Mouse (Mus musculus) kidney, adult 11 months (tissue): ENCODE measurements at regions not wholly inside any gene's neighbourhood (a gene's known extent, or its start where the extent isn't known, plus 50 kb on each side); places are given as distances from the start of the nearest gene placed in this dataset.
A peak's percentile ranks its signal among the peaks of the same experiment; 100 is the strongest.

Experiments
- DNase-seq: peaks from one replicate; pipeline ENCODE4 v3.0.0; 2022

DNA sequence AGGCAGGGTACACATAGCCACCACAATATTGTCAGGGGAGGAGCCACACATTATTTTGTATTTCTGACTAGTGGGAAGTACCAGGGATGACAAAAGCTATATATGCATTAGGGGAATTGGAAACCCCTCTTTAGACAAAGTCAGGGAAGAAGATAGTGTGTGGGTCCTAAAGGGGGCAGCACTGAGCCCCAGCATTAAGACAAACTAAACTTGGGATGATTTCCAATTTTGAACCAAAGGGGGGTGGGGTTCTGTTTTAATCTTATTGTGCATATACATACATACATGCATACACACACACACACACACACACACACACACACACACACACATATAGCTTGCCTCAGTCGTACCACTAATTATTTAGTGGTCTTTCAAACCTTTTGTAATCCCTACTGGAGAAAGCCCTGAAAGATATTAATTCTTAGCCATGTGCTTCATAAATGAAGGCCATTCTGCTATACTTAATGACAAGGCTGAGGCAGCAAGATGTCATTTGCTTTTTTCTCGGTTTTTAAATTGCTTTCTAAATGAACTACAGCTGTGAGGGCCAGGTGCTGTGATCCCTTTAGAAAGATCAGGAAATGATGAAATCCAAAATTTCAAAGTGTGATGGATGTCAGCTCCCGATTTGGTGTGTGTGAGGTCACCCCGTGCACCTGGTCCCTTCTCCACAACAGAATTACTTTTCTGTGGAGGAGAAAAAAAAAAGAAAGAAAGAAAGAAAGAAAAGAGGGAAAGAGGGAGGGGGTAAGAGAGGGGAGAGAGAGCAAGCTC lies 523.5 kb downstream of the Rnf144a start:
- no peak for DNase-seq

DNA sequence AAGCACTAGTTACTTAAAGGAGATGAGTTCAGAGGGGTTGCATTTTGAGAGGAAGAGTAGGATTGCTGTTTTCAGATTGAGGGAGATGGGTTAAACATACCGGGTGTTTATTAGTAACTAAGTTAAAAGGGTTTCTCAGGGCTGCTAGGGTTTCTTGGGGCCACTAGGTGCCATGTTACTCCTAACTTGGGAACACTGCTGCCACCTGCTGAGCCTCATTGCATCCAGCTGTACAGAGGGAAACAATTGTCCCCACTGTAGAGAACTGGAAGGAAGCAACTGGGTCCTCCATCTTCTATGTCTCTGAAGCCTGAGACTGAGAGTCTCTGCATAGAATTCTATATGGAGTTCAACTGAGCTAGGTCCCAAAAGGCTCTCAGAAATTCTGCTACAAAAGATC lies 524.3 kb downstream of the Rnf144a start:
- peak; percentile 3 for DNase-seq

DNA sequence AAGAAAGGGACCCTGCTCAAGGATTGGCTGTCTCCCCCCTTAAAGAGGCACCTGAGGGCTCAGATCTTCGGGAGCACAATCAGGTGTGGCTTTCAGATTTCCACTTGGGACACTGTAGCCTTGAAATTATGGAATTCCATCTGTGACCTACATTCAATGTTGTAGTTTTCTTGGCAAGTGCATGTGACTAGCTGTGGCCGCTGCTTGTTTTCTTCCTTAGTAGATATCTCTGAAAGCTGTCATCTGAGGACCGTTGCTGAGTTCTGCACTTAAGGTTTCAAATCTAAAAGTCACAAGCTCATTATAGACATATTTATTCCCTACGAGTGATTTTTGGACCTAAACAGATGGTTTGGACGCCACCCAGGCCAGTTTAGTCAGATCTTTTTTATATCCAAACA lies 531.3 kb downstream of the Rnf144a start:
- DNase-seq, result no peak

DNA sequence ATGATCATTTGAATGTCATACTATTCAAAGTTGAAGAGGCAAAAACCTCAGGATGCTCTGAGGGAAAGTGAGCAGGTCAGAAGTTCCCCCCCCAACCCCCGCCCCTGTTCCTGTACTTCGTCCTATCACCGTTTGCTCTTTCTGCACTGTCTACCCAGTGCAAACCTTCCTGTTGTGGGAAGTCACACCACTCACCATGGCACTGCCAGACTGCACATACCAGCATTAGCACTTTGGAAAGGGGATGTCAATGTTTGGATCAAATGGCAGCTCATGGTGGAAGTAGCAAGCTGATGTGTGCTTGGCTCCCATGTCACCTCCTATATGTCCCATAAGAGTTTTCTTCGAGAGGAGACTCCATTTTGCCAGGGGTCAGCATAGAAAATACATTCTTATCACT lies 543.2 kb downstream of the Rnf144a start:
- no peak for DNase-seq

DNA sequence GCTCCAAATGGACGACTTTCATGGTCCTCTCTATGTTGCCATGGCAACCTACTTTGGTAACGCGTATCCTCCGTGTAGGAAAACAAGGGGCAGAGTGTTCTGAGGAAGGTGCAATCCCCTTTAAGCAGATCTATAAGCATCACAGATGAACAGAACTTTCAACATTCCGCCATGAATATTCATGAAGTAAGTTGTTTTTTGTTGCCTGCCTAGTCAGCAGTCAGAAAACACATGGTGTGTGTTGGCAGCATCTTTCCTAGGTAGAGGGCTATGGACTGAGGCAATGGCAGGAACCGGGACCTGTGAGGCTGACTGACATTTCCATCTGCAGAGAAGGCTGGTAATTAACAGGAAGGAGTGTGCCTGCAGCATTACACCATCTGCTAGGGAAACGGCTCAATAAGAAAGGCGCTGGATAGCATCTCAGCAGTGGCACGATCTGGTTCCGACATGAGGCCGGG lies 544.0 kb downstream of the Rnf144a start:
- DNase-seq, result no peak

DNA sequence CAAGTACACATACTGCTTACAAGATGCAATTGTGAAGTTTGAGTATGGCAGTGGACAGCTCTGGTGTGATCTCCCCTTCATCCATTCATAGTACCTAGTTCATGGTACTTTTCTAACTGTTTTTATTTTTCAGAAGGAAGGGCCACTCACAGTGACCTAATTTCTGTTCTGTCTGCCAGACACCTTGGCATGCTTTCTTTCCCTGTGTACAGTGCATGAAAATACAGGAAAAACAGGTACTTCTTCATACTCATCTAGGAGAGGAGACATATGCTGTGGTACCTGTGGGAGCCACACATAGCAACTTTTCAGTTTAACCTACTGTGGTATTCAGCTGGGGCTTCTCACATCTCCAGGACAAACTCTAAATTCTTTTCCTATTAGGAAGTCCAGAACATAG lies 545.2 kb downstream of the Rnf144a start:
- DNase-seq, result no peak

DNA sequence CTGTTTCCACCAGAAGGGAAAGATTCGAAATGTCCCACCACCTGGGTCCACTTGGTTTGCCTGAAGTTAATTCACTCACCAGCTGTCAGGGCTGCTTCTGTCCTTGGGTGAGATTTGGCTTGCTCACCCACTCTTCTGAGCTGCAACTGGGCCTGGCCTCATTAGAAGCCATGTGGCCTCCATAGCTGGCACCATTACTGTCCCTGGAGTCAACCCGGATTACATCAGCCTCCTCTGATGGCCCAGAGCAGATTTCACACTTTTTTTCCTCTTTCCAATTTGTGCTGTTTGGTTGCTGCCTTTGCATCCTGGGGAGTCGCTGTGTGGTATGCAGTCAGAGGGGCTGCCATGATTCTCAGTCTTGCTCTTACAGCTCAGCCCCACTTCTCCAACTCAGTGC lies 550.0 kb downstream of the Rnf144a start:
- no peak for DNase-seq

DNA sequence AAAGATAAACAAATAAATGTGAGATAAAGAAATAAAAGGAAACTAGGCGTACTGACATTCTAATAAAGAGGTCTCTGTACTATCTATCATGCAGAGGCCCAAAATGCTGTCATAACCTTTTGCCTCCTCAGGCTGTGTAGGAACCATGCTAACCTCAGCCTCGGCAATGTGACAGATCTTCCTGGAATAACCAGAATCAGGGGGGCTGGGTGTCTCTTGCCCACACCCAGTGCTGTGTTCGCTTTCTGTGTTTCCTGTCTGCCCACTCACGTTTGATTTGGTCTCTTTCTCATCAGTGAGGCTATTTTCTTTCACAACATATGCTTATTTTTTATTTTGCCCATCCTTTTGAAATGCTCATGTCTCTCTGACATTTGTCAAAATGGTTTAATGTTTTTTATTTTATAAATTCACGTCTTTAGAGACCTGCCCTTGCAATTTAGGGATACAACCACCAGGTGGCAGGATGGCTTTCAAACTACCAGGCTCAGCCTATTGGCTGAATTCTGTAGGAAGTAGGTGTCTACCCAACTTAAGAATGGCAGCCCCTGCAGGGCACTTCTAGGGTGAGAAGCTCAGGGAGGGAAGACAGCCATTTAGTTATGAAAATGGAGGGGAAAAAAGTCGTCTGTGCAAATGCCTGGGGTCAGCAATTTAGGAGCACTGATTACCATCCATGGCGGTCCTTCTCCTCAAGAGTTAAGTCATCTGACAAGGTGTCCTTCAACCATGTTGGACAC lies 550.8 kb downstream of the Rnf144a start:
- DNase-seq, result peak; percentile 2

DNA sequence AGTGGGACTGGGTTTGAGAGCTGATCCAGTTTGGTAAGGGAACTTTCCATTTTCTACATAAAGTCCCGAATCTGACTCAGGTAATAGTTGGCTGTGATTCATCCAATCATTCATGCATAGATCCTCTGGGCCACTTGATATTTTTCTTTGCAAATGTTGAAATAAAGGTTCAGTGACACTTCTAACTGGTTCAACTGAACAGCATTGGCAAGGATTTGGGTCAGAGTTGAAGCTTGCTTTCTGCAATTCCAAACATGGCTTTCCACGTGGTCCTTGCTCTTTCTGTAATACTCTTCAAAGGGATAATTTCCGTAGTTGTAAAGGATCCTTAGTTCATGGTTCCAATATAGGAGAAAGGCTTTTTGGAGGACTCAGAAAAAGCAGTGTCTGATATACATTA lies 554.0 kb downstream of the Rnf144a start:
- DNase-seq, result no peak

DNA sequence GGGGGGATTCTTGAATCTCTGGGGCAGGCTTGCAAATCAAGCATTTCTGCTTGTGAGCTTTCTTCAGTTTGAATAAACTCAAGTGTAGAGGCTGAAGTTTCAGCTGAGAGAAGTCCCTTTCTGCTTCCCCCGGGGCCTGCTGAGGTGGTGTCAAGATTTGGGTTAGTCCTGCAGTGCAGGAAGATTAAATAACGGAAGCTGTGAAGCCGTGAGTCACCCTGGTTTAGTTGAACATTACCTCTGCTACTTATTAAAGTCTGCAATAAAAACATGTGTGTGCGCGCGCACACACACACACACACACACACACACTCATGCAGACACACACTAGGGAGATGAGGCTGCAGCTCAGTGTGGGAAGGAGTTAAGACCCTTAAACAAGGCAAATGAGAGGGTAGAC lies 556.7 kb downstream of the Rnf144a start:
- no peak for DNase-seq

DNA sequence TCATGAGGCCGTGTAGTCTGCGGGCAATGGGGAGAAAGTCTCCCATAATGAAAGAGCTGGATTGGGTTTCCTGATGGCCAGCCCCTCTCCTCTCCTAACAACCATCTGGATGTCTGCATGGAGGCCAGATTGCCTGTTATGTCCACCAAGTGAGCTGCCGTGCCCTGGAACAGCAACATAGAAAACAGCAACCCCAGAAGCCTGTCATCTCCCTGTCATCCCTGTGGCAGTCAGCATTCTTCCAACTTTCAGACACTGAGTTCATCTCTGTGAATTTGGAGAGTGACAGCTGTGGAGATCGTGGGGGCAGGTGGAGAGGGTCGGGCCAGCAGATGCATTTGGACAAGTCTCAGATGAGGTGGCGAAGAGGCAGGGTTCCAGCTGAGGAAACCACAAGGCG lies 585.0 kb downstream of the Rnf144a start:
- no peak for DNase-seq

DNA sequence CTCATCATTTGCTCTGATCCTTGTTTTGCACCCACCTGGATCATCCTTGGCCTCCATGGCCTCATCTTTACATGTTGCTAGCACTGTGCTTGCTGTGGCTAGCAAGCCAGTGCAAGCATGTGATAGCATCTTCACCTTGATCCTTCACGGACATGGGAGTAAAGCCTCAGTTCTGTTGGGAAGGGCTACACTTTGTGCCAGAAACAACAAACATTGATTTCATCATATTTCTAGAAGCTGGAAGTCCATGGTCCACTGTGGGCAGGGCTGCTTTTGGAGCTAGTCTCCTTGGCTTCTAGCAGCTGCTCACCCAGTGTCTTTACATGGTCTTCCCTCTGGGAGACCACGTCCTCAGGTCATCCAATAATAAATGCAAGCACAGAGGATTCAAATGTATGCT lies 587.1 kb downstream of the Rnf144a start:
- no peak for DNase-seq

DNA sequence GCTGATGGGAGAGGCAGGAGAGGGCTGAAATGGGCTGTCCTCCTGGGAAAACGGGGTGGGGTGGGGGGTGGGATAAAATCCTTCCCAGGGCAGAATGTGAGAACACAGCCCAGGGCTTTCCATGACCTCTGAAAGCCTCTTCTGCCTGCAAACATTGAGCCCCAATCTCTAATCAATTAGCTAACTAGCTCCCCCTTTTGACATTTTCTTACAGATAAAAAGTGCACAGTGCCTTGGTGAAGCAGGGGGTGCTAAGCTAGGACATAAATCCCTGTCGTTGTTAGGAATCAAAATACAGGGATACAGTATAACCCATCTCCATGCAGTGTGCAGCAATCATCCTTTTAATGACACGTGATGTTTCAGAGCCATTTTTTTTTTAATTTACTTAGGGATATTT lies 588.1 kb downstream of the Rnf144a start:
- no peak for DNase-seq

DNA sequence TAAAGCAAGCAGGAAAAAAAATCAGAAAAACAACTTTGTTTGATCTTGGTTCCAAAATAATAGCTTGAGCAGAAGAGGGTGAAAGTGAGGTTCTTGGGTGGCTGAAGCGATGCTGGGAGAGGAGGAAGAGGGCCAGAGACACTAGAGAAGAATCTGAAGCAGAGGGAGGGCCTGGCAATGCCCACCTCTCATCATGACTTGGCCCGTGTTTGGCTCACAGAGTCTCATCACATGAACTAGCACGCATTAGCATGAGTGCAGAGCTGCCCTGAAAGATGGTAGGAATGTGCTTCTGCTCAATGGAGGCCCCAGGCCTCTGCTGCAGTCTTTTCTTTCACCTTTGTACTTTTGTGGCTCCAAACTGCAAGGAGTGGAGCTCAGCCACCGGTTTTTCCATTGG lies 588.6 kb downstream of the Rnf144a start:
- no peak for DNase-seq

DNA sequence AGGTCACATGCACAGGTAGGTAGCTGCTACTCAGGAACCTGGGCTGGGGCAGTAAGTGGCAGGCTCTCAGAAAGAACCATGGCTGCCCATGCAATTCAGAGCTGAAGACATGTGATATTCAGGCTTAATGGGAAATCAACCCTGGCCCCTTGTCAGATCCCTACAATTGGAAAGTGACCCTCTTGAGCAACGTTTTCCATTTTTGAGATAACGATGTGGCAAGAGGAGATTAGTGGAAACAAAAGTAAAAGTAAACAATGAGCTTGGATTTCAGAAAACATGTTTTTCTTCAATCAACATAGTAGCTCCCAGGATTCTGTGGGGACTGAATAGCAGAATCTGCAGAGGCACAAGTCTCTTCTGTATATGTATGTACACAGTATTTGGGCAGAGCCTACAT lies 598.8 kb downstream of the Rnf144a start:
- no peak for DNase-seq

DNA sequence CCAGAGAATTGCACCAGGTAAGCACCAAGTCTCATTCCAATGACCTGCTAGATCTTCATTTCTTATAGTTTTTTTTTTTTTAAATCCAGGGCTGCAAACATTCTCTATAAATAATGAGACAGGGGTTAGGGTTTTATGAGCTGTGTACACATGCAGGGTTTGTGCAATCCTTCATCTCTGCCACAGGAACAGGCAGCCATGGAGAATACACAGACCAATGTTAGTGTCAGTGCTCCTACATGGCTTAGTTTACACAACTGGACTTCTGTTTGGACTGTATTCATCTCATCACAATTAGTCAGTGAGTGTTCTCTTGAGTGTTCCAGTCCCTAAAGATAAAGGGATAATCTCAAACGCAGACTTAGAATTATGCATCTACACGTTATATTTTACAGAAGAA lies 620.0 kb downstream of the Rnf144a start:
- DNase-seq, result no peak

DNA sequence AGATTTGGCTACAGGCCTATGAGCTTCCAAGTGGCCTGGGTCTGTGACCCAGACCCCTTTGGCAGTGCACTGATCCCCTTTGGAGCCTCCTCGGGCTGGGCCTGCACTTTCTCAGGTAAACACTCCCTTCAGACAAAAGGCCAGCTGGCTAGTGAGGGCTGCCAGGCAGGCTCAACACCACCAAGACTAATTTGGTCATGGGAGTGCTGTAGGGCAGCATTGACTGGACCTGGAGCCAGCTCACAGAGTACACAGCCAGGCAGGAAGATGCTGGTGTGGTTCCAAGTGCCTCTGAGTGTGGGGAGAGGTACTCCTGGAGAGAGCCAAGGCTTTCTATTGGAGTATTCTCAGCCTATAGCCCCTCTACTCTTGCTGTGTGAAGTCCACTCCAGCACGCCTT lies 620.5 kb downstream of the Rnf144a start:
- no peak for DNase-seq

DNA sequence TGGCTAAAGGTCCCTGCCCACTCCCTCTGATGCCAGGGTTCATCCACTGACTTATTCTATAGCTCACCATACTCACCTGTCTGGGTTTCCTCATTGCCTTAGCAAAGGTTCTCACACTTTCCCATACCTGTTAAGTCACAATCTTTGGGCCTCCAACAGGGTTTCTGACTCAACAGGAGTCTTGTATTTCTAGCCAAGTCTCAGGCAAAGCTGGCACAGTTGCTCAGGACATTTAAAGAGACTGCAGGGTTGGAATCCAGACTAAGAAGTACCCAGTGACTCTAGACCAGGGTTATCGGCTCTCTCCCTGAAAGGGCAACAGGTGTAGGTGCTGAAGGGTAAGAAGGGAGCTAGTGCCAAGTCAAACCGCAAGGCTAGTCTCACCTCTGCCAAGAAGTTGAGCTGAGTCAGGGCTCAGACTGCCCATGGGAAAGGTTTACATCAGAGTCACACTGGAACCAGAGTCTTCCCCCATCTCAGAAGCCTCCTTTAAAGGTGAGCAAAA lies 622.4 kb downstream of the Rnf144a start:
- DNase-seq, result no peak

DNA sequence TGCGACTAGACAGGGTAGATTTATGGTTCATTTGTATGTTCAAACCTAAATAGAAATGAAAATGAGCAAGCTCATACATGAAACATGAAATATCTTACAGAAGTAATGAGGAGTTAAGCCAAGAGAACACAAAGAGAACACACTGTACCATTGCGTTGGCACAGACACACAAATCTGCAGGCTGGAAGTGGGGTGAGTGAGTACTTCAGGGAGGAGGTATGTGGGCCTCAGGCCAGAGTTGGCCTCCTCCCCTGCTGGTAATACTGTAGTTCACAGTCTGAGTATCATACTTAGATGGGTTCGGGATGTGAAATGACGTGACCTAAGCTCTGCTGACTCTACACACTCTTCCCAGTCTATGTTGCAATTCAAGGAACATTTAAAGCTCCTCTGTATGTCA lies 624.1 kb downstream of the Rnf144a start:
- no peak for DNase-seq

DNA sequence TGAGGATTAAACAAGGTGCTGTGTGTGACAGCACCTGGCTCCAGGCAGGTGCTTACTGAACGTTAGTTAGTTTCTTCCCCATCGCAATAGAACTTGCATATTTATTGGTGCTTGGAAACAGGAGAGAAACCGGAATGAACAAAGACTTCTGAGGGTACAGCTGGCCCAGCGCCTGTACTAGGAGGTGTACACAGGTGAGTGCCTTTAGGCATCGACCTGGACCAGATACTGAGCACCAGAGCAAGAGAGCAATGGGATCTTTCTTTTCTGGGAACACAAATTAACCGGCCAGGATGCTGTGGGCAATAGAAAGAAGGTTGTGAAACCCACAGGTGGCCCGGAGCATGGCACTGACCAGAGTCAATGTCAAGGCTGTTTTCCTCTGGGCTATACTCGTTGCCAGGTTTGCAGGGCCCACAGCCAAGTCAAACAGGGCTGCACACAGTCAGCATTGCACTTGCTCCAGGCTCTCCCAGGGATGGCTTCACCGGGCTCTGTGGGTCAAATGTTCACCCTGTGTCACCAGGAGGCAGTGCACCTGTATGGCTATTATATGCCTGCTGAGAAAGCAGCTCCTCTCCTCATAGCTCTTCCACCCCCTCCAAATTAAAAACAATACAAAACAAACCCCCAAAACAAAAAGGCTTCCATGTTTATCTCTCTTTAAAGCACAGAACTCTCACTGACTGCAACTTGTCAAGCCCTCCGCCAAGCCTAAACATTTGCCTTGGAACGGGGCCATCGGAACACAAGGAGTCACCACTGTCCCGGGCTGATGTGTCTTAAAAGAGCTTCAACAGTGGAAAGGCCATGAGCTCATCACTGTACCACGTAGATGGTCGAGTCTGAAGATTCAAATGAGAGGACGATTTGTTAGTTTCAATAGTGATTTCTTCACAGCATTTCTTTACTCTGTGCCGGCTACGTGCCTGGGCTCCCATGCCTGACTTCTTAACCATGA lies 629.1 kb downstream of the Rnf144a start:
- no peak for DNase-seq

DNA sequence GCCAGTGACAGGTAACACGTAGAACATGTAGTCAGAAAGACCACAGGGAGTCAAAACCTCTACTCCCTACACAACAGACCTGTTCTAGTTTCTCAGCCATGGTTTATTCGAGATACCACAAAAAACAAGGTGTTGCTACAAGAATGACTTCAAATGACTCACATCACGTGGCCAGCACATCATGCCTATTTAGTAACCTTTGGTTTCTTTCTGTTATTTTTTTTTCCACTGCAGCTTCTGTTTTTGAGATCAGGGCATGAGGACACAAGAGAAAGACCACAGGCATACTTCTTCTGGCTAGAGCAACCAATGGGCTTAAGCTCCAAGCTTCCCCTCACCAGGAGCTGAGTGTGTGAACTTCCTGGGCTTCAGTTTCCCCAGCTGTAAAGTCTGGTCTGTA lies 630.7 kb downstream of the Rnf144a start:
- DNase-seq, result no peak

DNA sequence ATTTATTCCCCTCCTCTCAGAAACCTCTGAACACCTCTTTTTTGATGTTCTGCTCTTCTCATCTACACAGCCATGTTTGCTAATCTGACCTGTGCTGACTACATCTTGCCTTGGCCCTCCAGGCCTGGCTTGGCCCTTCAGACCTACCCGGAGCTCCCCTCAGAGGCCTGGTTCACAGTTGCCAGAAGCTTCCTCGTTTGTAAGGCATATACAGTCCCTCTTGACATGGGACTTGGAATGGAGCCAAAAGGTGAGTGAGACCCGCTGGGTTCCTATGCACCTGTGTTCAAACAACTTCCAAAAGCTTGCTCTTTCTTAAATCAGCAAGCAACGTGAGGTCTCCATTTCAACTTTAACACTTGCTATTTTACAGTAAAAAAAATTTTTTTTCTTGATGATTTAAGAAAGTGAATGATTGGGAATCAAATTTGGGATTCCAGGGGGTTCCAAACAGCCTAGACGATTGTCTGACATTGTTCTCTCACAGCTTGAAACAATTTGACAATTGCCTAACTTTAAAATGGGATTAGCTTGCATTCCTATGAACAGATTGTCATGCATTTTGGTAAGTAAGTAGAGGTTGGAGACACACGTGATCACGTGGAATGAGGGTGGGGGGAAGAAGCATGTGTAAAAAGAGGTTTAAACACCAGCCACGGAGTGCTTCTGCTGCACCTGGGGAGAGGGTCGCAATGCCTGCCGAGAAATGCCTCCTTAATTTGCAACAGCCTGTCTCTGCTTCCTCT lies 631.9 kb downstream of the Rnf144a start:
- no peak for DNase-seq
